Mouse (Mus musculus) left cerebral cortex, adult 9 months (tissue): ENCODE measurements around the gene Ovol1.

Source experiments
- DNase-seq, 2 experiments: peaks; one replicate each; pipeline ENCODE4 v3.0.0; 2022; ENCODE audit warnings: low spot score in 2 of 2

Gene Ovol1

DNA sequence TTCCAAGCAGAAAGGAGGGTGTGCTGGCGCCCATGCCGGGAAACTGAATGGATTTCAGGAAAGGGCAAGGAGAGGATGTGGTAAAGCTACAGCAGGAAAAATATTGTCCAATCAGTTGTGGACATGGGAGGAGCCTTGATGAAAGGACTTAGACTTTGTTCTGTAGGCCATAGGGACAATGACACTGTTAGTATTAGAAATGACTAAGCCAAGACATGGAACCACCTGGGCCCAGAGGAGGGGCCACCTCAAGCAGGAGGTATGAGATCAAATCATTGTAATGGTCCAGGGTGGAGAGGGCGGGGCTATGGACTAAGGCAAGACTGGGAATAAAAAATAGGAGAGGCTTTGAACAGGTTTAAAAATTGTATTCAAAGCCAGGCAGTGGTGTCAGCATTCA, 41.7 kb downstream of the Ovol1 start:
- no peak for DNase-seq

DNA sequence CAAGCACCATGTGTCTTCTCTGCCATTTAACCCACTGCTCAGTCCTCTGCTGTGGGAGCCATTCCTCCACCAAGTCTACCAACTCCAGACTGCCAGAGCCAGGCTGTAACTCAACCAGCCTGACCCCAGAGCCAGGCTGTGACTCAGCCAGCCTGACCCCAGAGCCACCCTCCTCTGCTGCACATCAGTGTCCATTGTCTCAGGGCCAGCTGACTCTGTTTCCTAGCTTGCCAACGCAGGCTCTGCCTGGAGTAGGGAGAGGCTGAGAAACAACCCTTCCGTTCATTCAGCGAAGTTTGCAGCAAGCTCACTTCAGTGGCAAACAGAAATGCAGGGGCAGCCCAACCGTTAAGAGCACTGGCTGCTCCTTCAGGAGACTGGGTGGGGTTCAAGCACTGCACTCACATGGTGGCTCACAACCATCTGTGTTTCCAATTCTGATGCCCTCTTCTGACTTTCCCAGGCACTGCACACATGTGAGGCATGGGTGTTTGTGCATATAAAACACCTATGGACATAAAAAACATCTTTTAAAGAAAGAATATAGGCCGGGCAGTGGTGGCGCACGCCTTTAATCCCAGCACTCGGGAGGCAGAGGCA, 43.4 kb downstream of the Ovol1 start:
- DNase-seq = peak in 1 of 2 experiments; percentile 38

DNA sequence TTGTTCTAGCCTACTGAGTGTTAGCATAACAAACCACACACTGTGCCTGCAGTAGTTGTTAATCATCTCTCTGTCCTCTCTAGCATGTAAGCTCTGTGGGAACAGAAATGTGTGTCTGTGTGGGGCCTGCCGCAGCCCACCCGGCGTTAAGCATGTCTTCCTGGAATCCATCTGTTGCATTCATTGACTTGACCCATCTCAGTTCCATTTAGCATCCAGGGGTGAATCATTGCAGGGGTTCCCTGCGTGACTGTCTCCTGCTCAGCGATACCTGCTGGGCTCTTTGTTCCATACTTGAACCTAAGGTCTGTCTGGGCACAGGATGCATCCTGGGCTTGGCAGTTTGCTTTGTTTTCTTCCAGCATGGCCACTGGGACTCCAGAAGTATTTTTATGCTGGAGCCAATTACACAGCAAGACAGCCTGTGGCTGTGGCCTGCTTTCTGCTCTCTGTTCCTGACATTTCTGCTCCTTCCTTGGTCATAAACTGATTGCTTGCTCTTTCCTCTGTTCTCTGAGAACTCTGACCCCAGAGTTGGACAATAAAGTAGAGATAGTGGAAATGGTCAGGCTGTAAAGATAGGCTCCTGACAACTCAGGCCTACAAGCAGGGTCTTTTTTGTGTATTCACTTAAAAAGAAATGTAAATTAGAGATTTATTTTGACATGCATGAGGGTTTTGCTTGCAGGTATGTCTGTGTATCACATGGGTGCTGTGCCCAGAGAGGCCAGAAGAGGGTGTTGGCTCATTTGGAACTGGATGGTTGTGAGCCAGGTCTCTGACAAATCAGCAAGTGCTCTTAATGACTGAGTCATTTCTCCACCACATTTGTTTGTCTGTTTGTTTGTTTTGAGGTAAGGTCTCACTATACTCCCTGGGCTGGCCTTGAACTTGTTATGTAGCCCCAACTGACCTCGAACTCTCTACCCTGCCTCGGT, 44.3 kb downstream of the Ovol1 start:
- DNase-seq = no peak

DNA sequence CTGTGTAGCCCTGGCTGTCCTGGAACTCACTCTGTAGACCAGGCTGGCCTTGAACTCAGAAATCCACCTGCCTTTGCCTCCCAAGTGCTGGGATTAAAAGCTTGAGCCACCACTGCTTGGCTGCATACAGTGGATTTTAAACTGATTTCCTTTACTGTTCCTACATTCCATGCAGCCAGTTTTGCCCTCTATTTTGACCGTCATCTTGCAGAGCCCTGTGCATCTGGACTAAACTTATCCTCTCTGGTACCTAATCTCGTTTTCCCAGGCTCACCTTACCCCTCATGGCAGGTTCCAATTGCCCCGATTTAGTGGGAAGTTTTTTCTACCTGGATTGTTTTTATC, 47.5 kb downstream of the Ovol1 start:
- no peak for DNase-seq

DNA sequence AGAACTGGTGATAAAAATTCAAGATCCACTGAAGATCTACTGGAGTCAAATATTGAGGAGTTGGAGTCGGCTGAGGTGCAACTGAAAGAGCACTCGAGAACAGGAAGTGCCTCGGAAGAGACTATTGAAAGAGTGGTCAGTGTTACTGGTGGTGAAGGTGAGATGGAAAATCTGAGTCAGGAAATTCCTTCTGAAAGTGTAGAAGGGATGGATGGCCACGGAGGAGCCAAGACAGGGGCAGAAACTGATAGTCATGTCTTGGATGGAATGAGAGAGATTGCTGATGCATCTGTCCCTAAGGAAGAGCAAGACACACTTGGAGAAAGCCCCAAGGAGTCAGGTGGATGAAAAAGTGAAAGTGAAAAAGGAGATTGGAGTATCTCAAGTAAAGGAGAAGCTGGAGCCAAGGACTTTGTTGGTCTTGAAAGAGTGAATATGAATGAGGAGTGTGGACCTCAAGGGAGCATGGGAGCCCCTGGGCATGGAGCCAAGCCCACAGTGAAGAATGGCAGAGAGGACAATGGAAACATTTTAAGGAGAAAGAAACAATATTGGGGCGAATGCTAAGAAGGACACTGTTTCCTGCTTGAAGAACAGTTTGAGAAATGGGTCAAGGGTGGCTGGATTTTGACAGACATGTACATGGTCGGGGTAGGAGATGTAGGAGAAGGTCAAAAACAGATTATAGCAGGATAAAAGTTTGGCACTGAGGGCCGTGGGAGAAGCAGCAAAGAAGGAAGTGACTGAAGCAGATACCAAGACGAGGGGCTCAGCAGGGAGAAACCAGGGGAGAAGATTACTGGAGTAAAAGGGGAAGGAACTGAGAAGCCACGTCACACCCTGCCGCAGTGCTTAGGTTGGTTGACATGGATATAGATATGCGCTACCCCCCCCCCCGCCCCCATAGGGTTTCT, 48.1 kb downstream of the Ovol1 start:
- no peak for DNase-seq

DNA sequence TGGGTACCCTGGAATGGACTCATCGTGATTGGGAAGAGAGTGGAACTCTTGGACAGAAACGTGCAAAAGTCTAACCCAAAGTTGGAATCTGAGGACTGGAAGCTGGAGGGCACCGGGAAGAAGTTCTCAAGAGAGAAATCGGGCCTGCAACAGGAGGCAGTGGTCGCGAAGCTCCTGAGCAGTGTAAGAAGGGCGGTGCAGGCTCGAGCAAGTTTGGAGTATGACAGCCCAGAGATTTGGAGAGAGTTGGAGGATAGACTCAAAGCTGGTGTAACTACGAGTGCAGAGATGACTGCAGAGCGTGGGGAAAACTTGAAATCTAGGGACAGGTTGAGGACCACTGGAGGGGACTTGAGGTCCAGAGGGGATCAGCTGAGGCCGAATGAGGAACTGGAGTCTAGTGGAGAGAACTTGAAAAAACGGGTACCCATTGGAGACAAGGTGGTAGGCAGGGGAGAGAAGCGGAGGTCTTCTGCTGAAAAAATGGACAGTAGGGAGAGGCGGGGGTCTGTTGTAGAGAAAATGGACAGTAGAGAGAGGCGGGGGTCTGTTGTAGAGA, 49.3 kb downstream of the Ovol1 start:
- DNase-seq = no peak

DNA sequence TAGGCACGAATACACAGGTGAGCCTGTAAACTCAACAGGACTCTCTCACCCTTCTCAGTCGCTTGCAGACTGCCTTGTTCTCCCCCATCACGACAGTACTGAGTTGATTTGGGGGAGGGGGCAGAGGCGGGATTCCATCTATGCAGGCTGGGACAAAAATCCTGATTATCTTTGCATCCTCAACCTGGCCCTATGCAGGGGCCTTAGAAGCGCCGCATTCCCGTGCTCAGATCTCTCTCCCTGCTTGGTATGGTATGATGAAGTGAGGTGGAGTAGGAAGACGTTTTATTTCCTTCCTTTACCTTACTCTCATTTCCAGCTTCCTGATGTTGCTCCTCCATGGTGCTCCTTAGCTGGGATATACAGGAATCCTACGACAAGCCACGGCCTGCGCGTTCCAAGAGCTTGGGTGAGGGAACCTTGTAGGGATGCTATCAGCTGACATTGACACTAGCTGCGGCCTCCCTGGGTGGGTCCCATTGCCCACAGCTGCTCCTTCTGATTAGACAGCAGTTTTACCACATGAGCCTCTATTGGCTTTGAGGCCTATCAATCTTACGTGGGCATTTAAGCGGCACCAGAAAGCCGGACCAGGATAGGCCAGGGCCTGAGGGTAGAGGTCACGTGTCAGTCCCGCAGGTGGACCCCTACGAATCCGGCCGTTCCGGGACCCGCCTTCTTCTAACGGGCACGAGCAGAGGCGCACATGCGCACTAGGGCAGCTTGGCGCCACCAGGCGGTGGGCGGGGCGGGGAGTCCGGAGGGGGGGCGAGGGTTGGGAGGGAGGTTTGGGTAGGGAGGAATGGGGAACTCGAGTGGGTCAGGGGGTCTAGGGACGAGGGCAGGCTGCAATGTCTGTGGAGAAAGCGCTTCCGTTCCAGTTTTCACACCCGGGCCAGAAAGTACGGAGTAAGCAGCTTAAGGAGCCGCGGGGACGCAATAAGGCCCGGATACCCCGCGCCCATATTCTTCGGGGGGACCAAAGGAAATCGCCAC, 50.1 kb downstream of the Ovol1 start, which contains the start of gene Snx32:
Gene Snx32, minus strand, starts transcription at position 508 of the 996 bp plus-strand sequence.
- DNase-seq = peak; percentile 99

DNA sequence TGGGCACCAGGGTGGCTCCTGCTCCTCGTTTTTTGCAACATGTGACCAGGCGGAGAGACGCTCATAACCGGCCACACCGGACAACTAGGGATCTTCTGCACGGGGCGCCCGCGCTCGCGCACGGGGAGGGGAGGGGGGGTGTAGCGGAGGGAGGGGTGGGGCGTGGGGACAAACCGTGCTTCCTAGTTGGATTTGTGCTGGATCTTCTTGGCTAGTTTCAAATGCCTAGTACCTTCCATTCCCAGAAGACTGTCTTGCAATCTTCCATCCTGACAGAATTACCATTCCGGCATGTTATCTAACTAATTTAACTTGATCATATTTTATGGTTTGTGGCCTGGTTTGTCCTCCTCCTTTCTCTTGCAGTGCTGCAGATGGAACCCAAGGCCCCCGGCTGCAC, 56.8 kb downstream of the Ovol1 start, which contains the start of gene 1700020D05Rik:
Gene 1700020D05Rik, minus strand, starts transcription at position 101 of the 400 bp plus-strand sequence.
- DNase-seq = no peak

DNA sequence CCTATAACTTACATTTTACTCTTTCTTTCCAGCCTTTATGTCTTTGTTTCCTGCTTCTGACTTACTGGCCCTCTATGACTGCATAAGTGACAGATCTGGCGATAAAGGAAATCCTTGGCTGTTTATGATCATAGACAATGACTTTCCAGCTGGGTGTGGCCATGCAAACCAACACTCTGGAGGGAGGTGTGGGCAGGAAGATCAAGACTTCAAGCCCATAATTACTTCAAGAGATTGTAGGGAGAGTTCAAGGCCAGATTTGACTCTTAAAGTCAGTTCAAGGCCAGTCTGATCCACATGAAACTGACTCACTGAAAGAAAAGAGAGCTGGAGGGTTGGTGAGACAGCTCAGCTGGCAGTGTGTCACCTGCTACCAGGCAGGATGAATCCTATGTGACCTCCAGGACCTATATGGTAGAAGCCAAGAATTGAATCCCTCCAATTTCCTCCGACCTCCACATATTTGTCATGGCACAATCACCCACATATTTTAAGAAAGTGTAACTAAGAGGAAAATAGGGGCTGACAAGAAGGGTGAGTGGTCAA, 60.0 kb downstream of the Ovol1 start:
- no peak for DNase-seq
